Mouse (Mus musculus): ENCODE measurements around the gene Thy1.
A peak's percentile ranks its signal among the peaks of the same experiment; 100 is the strongest.

Gene Thy1

GRCm38 (mm10) chr9:44042836-44043707 is at the start of gene Thy1:
Gene Thy1 (plus strand): TSS chr9:44043384.
- peak; percentile 57 for DNase-seq (ENCODE audit: low spot score)

GRCm38 (mm10) chr9:43997681-43998080 is 45.5 kb upstream of the Thy1 start:
- no peak for DNase-seq (ENCODE audit: low spot score)

GRCm38 (mm10) chr9:43998851-43999250 is 44.3 kb upstream of the Thy1 start:
- no peak for DNase-seq (ENCODE audit: low spot score)

- DNase-seq (ENCODE audit: low spot score) = no peak
Measured at GRCm38 (mm10) chr9:44004362-44004761, 38.8 kb upstream of the Thy1 start.

GRCm38 (mm10) chr9:44005305-44005704 is 37.9 kb upstream of the Thy1 start:
- DNase-seq (ENCODE audit: low spot score) = no peak

- peak; percentile 26 for DNase-seq (ENCODE audit: low spot score)
Measured at GRCm38 (mm10) chr9:44007323-44007722, 35.9 kb upstream of the Thy1 start.

- DNase-seq (ENCODE audit: low spot score) = no peak
Measured at GRCm38 (mm10) chr9:44007991-44008390, 35.2 kb upstream of the Thy1 start.

GRCm38 (mm10) chr9:44010900-44011299 is 32.3 kb upstream of the Thy1 start:
- DNase-seq (ENCODE audit: low spot score) = no peak

- DNase-seq (ENCODE audit: low spot score) = no peak
Measured at GRCm38 (mm10) chr9:44011668-44012067, 31.5 kb upstream of the Thy1 start.

- no peak for DNase-seq (ENCODE audit: low spot score)
Measured at GRCm38 (mm10) chr9:44012164-44012563, 31.0 kb upstream of the Thy1 start.

- DNase-seq (ENCODE audit: low spot score) = no peak
Measured at GRCm38 (mm10) chr9:44012761-44013301, 30.4 kb upstream of the Thy1 start.

GRCm38 (mm10) chr9:44013781-44014180 is 29.4 kb upstream of the Thy1 start:
- no peak for DNase-seq (ENCODE audit: low spot score)

- DNase-seq (ENCODE audit: low spot score) = no peak
Measured at GRCm38 (mm10) chr9:44016304-44016703, 26.9 kb upstream of the Thy1 start.

GRCm38 (mm10) chr9:44017846-44018245 is 25.3 kb upstream of the Thy1 start:
- DNase-seq (ENCODE audit: low spot score) = no peak

GRCm38 (mm10) chr9:44020001-44020400 is 23.2 kb upstream of the Thy1 start:
- DNase-seq (ENCODE audit: low spot score) = no peak

- no peak for DNase-seq (ENCODE audit: low spot score)
Measured at GRCm38 (mm10) chr9:44022100-44022847, 20.9 kb upstream of the Thy1 start.

- no peak for DNase-seq (ENCODE audit: low spot score)
Measured at GRCm38 (mm10) chr9:44024096-44024495, 19.1 kb upstream of the Thy1 start.

- DNase-seq (ENCODE audit: low spot score) = no peak
Measured at GRCm38 (mm10) chr9:44029580-44030236, 13.5 kb upstream of the Thy1 start.

- no peak for DNase-seq (ENCODE audit: low spot score)
Measured at GRCm38 (mm10) chr9:44030646-44031045, 12.5 kb upstream of the Thy1 start.

- no peak for DNase-seq (ENCODE audit: low spot score)
Measured at GRCm38 (mm10) chr9:44031079-44031478, 12.1 kb upstream of the Thy1 start.

- DNase-seq (ENCODE audit: low spot score) = no peak
Measured at GRCm38 (mm10) chr9:44031946-44032345, 11.2 kb upstream of the Thy1 start.

GRCm38 (mm10) chr9:44033317-44033716 is 9.9 kb upstream of the Thy1 start:
- DNase-seq (ENCODE audit: low spot score) = no peak
